Mouse (Mus musculus): ENCODE measurements around the gene Saa1.
"Not testable (repeated sequence)": the region's sequence is repeated elsewhere in the genome, so short reads cannot be mapped to it uniquely, and the experiment has no call there.

The Saa1 gene

DNA sequence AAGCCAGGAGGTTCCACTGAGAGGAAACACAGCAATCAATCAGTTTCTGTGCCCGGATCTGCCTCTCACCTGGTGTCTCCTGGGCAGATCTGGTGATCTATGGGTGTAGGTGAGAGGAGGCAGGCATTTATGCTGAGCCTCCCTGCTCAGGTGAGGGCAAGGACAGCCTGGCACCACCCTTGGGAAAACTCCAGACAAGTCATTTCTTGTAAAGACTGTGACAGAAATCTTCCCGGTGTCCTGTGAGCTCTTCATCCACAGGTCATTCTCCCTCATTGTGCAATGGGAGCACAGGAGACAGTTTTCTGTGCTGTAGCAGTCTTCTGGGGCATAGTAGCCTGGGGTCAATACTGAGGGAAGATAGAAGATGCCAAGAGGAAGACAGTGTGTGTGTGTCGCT is at the start of gene Saa1:
Gene Saa1, minus strand, starts transcription at position 101 of the 400 bp plus-strand sequence.
- in situ Hi-C loops (cut with MboI, MseI), result not testable (repeated sequence)

DNA sequence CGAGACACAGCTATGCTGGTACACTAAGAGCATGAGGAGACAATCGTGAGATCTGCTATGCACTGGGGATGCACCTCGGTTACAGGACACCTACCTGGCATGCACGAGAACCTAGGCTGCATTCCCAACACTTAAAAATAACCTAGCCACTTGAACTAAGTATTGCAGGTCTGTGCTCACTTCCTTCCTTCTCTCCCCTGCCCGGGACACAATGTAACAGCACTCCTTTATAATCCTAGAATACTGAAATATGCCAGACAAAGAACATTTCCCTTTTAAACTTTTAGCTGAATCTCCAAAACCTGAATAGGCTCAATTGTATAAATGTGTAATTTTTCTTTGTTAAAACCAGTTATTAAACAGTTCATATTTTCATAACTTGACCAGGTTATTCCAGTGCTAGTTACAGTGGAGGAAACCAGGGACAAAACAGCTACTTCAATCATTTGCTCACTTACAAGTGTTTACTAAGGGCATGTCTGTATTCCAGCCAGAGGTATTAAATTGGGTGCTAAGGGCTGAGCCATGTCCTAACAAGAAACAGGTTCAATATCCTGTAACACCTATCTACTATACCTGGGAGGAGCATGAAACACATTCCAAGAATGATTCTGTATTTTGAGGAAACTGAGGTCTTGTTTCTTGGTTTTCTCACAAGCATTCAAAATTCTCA is 46.5 kb upstream of the Saa1 start:
- in situ Hi-C loops (cut with MboI, MseI), result loop anchor here in 1 of 2 experiments (25.0 kb wide), 1 partner anchor 1402 kb away; the partner anchor contains the start of gene Snrnp70

DNA sequence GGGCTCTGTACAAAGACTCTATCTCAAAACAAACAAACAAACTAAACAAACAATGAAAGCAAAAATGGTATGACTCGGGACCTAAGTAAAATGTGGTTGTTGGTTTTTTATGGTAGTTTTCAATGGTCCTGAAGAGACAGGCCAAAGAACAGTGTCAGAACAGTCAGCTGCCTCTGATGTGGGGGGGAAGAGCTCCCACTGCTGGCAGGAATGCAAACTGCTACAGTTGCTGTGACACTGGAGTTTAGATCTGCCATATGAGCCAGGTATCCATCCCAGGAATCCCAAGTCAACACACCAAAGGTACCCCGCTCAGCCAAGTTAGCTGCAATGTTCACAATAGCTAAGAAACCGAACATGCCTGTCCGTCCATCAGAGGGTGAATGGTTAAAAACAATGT is 27.9 kb upstream of the Saa1 start:
- in situ Hi-C loops (cut with MboI, MseI), result no loop called here

DNA sequence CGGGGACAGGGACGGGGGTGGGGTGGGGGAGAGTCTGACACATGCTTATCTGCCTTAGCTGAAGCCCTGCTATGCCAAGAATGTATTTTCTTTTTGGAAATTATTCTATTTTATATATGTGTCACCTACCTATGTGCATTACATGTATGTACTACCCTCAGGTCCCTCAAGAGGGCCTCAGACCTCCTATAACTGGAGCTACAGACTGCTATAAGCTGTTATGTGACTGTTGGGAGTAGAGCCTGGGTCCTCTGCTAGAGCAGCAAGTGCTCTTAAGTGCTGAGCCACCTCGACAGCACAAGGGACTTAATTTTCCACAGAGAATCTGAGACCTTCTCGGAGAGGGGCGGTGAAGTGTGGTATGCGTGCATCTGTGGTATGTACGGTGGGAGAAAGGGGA is 25.7 kb upstream of the Saa1 start:
- in situ Hi-C loops (cut with MboI, MseI), result no loop called here

DNA sequence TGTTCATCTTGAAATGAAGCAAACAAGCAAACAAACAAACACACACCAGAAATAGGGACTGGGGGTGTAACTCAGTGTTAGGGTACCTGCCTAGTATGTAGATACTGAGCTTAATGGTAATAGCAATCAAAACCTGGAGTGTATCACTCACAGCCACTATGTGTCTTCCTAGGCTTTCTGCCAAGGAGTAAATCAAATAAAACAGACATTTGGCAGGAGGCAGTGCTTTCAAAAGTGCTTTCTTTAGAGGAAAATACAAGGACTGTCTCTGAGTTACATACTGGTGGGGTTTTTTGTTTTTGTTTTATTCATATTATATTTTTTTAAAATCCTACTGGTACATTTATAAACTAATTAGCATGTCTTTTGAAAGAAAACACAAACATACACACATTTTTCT is 24.6 kb upstream of the Saa1 start:
- in situ Hi-C loops (cut with MboI, MseI), result no loop called here

DNA sequence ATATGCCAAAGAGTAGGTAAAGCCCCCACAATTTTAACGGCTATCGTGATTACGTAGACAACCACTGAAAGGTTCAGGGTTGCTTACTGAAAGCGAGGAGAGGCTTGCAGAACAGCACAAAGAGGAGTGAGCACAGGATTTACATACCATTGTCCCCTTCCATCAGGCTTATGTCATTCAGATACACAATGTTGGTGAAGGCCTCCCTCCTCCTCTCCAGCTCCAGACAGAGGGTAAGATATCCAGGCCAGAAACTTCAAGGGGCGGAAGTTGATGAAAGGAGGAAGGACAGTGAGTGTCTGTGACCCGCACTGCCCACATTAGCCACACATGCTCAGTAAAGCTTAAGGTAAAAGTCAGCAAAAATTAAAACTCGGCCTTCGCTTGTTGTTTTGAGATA is 21.9 kb upstream of the Saa1 start:
- in situ Hi-C loops (cut with MboI, MseI), result no loop called here

DNA sequence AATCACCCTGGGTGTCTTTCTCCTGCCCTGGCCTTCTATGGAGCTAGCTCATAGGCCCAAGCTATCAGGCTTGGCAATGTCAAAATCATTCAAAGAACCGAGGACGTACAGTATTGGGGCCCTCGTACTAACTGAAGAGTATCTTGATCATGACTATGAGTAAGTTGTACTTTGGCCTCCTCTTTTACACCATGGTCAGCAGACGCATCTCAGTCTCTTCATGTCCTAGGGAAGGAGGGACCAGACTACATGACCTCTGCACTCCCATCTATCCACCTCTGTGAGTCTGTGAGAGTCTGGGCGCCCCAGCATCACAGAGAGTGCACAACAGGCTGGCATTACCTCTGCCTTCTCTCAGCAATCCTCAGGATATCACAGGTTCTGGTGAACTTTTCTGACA is 19.8 kb upstream of the Saa1 start:
- in situ Hi-C loops (cut with MboI, MseI), result no loop called here

DNA sequence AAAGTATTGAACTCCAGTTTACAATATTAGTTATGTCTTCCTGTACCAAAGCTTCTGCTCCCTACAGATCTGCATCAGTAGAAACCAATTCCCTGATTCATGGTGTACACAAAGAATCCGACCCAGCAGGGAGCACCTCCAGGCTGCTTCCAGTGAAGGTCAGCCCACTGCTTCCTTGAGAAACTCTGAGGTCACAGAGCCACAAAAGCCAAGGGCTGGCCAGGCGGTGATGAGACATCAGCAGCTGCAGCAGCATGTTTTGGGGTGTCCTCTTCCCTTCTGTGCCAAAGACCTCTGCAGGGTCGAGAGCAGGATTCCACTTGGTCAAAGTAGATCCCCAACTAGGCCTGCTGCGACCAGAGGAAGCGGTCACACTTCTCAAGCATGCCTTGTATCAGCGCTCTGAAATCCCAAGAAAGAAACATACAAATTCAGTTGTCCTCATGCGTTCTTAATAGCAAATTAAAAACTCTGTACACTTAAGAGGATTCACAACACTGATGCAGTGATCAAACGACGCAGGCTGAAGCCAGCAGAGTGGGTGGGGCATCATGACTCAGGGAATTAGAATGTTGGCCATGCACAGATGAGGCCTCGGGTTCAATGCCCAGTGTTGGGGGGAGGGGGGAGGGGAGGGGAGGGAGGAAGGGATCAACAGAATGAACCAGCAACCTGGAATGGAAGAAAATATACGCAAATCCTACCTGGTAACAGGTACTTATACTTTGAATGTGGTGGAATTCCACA is 18.4 kb upstream of the Saa1 start:
- in situ Hi-C loops (cut with MboI, MseI), result no loop called here

DNA sequence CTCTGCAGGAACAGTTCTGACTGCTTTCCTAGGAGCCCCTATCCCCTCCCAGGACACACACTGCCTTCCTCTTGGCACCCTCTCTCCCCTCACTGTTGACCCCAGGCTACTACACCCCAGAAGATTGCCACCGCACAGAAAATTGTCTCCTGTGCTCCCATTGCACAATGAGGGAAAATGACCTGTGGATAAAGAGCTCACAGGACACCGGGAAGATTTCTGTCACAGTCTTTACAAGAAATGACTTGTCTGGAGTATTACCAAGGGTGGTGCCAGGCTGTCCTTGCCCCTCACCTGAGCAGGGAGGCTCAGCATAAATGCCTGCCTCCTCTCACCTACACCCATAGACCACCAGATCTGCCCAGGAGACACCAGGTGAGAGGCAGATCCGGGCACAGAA is 8.7 kb upstream of the Saa1 start, which contains the start of gene Saa2:
Gene Saa2, plus strand, starts transcription at position 301 of the 400 bp plus-strand sequence.
- in situ Hi-C loops (cut with MboI, MseI), result no loop called here

DNA sequence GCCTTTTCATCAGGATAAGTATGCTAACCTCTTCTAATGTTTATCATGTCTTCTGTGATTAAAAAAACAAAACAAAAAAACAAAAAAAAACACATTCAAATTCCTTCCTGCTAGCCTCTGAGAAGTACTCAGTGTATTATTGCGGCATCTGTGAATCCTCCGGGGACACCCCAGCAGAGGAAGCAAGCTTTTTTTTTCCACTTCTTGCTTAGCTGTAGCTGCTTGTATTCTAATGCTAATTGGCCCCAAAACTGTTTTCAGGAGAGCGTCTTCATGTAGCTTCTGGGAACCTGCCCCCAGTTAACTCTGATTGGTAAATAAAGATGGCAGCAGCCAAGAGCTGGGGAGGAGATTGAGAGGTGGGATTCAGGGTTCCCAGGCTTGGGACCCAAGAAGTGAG is 5.7 kb upstream of the Saa1 start:
- in situ Hi-C loops (cut with MboI, MseI), result no loop called here

DNA sequence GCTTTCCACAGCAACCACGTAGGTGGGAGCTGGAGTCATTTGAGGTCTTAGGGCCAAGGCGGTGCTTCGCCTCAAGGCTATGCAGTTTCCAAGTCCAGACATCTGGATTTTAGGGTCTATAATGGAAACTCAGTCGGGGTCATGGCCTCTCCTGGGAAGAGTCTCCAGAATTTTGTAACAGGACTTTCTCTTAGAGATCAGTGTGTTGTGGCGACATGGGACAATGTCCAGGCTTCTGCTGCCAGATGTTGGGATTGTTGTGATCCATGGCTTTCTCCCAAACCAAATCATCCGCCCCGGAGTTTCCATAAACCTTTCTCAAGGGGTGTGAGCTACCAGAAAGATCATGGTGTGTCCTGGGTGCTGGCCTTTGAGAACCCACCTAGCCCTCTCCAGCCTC is 3.6 kb upstream of the Saa1 start:
- in situ Hi-C loops (cut with MboI, MseI), result no loop called here

DNA sequence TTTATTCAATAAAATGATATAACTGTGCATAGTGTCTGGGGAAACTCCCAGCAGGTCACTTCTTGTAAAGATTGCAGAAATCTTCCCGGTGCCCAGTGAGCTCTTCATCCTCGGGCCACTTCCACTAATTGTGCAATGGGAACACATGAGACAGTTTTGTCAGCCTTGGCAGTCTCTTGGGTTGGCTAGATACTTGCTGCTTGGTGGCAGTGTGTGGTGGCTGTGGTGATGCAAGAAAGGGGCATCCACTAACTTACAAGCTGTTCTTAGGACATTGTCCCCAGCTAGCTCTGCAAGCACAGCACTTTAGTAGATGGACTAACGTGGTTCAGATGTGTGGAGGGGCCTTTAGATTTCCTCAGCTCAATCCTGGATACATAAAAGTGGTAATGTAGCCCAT is 3.0 kb upstream of the Saa1 start:
- in situ Hi-C loops (cut with MboI, MseI), result no loop called here

DNA sequence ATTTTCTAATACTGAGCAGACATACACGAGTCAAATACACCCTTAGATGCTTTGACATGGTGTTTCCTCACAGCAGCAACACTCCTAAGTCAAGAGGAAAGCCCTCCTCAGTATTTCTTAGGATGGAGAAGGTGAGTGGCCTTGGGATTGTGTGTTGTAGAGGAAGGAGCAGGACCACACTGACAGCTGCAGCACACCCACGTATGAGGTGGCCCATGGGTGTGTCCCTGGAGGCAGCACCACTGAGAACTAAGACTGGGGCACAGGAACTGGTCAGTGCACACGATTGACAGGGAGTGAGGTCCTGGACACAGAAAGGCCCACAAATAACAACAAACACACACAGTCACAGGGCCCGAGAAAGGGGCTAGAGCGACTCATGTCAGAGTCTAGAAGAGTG is 2.7 kb downstream of the Saa1 start:
- in situ Hi-C loops (cut with MboI, MseI), result not testable (repeated sequence)

DNA sequence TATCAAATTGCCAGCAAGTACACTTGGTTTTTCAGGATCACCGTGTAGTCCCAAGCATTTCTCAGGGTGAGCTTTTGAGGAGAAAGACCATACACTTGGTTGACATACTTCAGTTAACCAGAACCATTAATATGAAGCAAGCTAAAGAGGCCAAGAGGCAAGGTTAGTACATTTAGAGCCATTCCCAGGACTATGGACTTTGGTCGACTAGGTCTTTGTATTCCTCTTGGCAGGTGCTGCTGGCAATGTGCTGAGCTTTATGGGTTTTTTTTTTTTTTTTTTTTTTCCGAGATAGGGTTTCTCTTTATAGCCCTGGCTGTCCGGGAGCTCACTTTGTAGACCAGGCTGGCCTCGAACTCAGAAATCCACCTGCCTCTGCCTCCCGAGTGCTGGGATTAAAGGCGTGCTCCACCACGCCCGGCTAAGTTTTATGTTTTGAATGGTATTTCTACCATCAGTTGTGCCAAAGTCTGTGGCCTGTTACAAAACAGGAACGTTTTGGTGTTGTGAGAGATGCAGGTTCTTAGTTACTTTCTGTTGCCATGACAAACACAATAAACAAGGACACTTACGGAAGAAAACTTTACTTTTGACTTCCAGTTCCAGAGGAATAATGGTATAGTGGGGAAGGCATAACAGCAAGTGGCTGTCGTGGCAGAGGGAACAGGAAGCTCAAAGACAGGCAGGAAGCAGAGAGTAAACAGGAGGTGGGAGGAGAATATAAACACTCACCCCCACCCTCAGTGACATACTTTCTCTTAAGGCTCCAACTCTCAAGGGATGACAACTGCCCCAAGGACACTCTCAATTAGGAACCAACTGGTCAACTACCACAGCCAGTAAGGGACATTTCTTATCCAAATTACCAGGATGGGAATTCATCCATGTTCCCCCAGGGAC is 4.0 kb downstream of the Saa1 start:
- in situ Hi-C loops (cut with MboI, MseI), result no loop called here

DNA sequence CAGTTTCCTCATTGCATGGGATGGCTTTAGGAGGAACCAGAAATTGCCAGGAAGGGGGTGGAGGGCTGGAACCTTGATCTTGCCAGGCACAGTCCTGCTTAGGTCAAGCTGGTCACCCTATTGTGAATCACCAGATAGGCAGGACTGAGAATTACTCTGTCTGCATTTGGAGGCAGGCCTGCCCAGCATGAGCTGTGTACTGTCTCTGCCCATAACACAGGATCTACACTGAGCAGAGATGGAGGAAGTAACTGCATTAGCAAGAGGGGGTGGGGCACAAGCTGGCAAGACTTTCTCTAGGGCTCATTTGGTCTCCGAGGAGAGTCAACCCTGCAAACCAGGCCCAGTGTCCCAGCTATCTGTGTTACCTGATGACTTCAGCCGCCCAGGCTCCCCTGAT is 7.8 kb downstream of the Saa1 start:
- in situ Hi-C loops (cut with MboI, MseI), result no loop called here

DNA sequence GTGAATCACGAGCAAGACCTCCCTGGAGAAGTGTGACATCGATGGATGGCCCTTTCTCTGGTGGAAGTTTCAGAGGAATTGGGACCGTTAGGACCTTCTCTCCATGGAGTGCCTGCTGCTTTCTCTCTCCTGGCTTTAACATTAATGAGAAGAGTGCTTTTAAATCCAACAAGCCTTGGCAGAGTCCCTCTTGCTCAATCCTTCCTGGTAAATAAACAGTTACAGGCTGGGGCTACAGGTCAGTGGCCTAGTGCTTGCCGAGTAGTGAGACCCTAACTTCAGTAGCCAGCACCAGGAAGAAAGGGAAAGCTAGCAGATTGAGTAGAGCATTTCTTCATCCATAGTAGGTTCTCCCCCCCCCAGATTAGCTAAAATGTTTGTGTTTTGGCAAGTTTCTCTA is 10.3 kb downstream of the Saa1 start, which contains the start of gene Saa4:
Gene Saa4, minus strand, starts transcription at position 146 of the 400 bp plus-strand sequence.
- in situ Hi-C loops (cut with MboI, MseI), result no loop called here

DNA sequence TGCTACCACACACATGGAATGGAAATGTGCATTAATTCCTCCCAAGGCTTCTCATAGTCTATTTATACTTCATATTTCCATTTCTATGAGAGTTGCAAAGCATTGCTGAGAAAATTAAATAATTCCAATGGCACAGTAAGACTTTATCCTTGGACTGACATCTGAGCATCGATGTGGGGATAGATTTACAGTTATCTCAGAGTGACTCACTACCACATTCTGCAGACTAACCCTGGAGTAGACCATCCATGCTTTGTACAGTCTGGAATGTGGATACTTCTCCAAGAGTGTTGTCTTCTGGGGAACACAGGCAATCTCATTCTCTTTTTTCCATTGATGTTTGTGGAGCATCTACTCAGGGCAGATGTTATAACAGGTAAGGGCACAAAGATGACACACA is 15.2 kb downstream of the Saa1 start:
- in situ Hi-C loops (cut with MboI, MseI), result no loop called here

DNA sequence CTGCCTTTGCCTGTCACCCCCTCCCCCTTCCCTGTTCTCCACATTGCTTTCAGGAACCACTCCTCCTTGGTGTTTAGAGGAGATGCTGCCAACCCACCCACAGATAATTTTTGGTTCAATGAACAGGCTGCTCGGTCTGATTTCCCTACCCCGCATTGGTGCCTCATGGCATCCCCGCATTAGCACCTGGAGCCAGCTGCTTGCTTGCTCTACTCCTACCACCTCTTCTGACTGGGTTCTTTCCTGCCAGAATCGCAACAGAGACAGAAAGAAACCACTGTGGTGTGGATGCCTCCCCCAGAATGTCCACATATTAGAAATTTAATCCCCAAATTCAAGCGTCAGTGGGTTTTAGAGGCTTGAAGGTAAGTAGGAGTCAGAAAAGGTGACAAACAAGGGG is 18.4 kb downstream of the Saa1 start:
- in situ Hi-C loops (cut with MboI, MseI), result no loop called here

DNA sequence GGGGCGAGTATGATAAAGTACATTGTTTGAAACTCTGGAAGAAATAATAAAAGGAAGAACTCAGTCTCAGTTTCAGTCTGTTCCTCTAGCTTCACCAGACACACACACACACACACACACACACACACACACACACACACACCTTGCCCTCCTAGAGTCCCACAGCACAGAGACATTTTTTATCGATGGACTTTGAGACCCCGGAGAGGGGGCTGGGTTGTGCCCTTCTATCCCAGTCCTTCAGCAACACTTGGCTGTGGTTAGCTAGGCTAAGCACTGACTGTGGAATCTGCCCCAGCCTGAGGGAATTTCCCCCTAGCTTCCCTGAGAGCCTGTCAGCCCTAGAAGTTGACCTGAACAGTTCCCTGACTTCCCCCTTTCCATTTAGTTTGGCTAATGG is 18.9 kb downstream of the Saa1 start:
- in situ Hi-C loops (cut with MboI, MseI), result no loop called here

DNA sequence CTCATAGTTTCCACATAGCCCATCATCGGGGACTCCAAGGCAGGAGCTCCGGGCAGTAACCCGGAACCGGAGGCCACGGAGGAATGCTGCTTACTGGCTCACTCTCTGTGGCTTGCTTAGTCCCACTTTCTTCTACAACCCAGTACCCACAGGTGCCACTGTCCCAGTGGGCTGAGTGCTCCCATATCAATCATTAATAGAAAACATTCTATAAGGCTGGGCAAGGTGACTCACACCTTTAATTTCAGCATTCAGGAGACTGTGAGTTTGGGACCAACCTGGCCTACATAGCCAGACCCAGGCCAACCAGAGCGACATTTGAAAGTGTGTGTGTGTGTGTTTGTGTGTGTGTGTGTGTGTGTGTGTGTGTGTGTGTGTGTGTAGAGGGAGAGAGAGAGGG is 19.4 kb downstream of the Saa1 start:
- in situ Hi-C loops (cut with MboI, MseI), result no loop called here

DNA sequence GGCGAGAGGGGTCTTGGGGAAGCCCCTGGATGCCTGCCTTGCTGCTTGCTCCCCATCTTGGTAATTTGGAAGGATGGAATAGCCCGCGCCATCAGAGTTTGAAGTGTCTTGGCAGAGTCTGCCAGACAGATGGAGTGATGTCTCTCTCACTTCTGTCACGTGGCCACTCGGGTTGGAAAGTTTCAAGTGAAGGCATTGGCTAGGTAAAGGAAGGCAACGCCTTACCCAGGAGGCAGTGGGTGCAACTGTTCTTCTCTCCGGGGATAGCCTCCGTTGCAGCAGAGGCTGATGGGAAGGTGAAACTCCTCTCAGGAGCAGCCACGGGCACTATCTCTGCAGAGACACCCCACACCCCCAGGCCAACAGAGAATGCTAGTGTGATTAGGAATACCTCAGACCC is 22.3 kb downstream of the Saa1 start:
- in situ Hi-C loops (cut with MboI, MseI), result no loop called here

DNA sequence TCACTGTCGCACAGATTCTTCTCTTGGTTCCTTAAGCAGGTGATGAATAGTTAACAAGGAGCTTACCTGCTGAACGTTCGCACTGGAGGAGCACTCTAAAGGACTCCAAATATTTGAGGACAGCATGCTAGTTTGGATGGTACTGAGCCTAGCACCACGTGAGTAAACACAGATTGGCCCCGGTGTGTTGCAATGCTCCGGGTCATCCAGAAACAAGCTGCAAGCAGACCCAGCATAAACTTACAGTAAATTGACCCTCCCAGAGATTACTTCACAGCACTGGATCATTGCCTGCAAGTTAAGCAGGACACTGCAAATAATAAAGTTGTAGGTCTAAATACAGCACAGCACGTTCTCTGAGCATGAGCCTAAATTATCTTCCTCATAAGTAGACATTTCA is 23.3 kb downstream of the Saa1 start:
- in situ Hi-C loops (cut with MboI, MseI), result loop anchor here (10.0 kb wide), 2 partner anchors 685 to 695 kb away; partner anchors contain the start of genes Abcc6 (in 1 of the 2) and Nomo1 (in 1 of the 2)
